Mouse (Mus musculus): ENCODE data around the gene Rps27rt.

DNA sequence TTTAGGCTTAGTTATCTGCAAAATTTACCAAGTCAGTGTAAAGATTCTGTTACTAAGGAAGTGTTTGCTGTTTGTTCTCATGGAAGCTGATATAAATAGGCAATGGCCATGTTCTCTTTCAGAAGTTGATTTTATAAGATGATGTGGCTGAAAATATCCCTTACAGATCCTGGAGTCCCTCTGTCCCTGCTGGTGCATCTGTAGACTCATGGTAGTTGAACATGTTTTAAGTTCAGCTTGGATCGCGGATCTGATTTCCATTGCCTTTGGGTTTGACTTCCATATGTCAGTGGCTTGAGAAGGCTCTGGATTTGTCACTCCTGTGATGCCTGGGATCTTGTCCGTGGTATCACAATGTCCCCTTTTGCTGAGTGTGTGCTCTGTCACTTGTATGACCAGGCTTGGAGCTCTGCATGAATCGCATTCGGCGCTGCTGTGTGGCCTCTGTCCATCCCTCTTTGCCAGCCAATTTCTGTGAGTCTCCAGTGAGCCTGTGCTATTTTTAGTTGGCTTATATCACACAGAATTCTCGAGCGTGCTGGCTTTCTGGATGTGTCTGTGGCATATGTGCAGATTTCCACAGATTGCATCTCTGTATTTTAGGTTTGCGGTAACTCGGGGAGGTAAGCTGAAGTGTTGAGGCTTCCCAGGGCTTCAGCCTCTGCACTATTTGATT is 41.3 kb upstream of the Rps27rt start:
- no peak for TF ChIP-seq POU5F1 (IDR thresholded peaks at IDR 0.05; ENCODE audit: borderline replicate concordance, low read length)
- no peak for TF ChIP-seq CTCF (conservative IDR thresholded peaks at IDR 0.05; ENCODE audit: low read length)
- no peak for TF ChIP-seq NANOG (IDR thresholded peaks at IDR 0.05; ENCODE audit: borderline replicate concordance, low read length)
